ENCODE assay signal across 10 mouse cellular contexts in genomic region chr5:115509790-115510689, GRCm38 (mm10). TPM values are rescaled to one million over a fixed set of nuclear protein-coding genes. Genes with fewer than 3 reads are reported as not detected.
A peak's percentile ranks its signal among the peaks of the same experiment; 100 is the strongest.
DNase-seq lines count a peak whose midpoint lies in the region; ATAC-seq and TF ChIP-seq lines count a peak whose summit lies in the region.
"Had no signal": no experiment of that assay in that cellular context is flagged by ENCODE, and none has a peak within 500 bp of the region (broad histone marks: within the 10 kb centered on the region; RNA-seq: fewer than 3 reads in every experiment).

No protein-coding gene starts in this region.

- no peak for TF ChIP-seq CTCF in liver, postnatal 0 days (IDR thresholded peaks at IDR 0.05; ENCODE audit: low read depth)

- in situ Hi-C loops in ES-E14 (cut with MboI; ENCODE audit: low sequenced_read_pairs in 2 of 2, unreplicated experiment in 2 of 2), result no loop called here

- H3K4me2 ChIP-seq in heart, embryonic 14.5 days (ENCODE audit: low read length), result peak overlapping the region; percentile 90
- peak overlapping the region; percentile 95 for H3K4me2 ChIP-seq in liver, postnatal 0 days (ENCODE audit: low read depth, low read length)

- peak overlapping the region; percentile 5 to 22; a peak in 3 of 4 replicates for H3K4me3 ChIP-seq in ES-E14 (ENCODE audit: insufficient read depth in 1 of 2, low read depth in 1 of 2, low read length in 2 of 2, poor library complexity in 1 of 2, severe bottlenecking in 1 of 2)
- H3K4me3 ChIP-seq in heart, embryonic 14.5 days (ENCODE audit: control insufficient read depth in 1 of 2, insufficient read depth in 1 of 2, low read depth in 1 of 2, low read length in 2 of 2), result peak overlapping the region; percentile 96 to 98
- peak overlapping the region; percentile 79 for H3K4me3 ChIP-seq in liver, postnatal 0 days (ENCODE audit: low read depth, low read length)

- H3K4me1 ChIP-seq in ES-E14 (ENCODE audit: control insufficient read depth in 2 of 2, insufficient read depth in 2 of 2, low read length in 2 of 2, poor library complexity in 1 of 2), result peaks cover 11 to 26% of the 10 kb centered on the region in 2 experiments
- peaks cover 37 to 50% of the 10 kb centered on the region in 2 experiments for H3K4me1 ChIP-seq in heart, embryonic 14.5 days (ENCODE audit: control insufficient read depth in 2 of 2, insufficient read depth in 2 of 2, low read length in 2 of 2)
- H3K4me1 ChIP-seq in liver, postnatal 0 days (ENCODE audit: insufficient read depth), result peaks cover 55% of the 10 kb centered on the region

- peak; percentile 31; the same call in 1 of the 2 replicates for ATAC-seq in frontal cortex, adult (ENCODE audit: low TSS enrichment)
- no peak for ATAC-seq in heart, embryonic 14.5 days (ENCODE audit: insufficient number of reproducible peaks, insufficient read depth, low FRiP score, low read depth)
- ATAC-seq in liver, postnatal 0 days, result no peak

- DNase-seq in frontal cortex, postnatal 10 days (ENCODE audit: low spot score in 2 of 2), result no peak
- DNase-seq in ES-E14 (ENCODE audit: low read depth, low spot score) (no peak), MN1 (ENCODE audit: low spot score) (no peak)
- DNase-seq in liver, postnatal 0 days, result no peak
- DNase-seq in urinary bladder, postnatal 25 days (ENCODE audit: low spot score), result no peak
- DNase-seq in ovary, postnatal 10 days (ENCODE audit: low spot score), result no peak

- whole genome bisulfite sequencing in heart, embryonic 14.5 days, result 70% methylated on average over 15 of the region's 15 CpGs
- 47% methylated on average over 15 of the region's 15 CpGs for WGBS in liver, postnatal 0 days (ENCODE audit: insufficient replicate concordance)

- no peaks in the 10 kb centered on the region for H3K9me3 ChIP-seq in ES-E14 (ENCODE audit: control insufficient read depth, insufficient read depth, low read depth, low read length)
- H3K9me3 ChIP-seq in heart, embryonic 14.5 days (ENCODE audit: control insufficient read depth, low read length), result no peaks in the 10 kb centered on the region
- no peaks in the 10 kb centered on the region for H3K9me3 ChIP-seq in liver, postnatal 0 days (ENCODE audit: low read length)

- H3K27ac ChIP-seq in ES-E14 (ENCODE audit: insufficient read depth, low read depth, low read length, poor library complexity, severe bottlenecking), result no peak overlapping the region
- peak overlapping the region; percentile 59 to 73 for H3K27ac ChIP-seq in heart, embryonic 14.5 days (replicated peaks in 1 of 2; ENCODE audit: control insufficient read depth in 1 of 2, insufficient read depth in 1 of 2, low read depth in 2 of 2, low read length in 2 of 2)
- H3K27ac ChIP-seq in liver, postnatal 0 days (ENCODE audit: low read depth), result peak overlapping the region; percentile 76

- H3K9ac ChIP-seq in ES-E14 (ENCODE audit: insufficient read depth, low read depth, low read length, poor library complexity, severe bottlenecking), result peak overlapping the region; percentile 15
- peak overlapping the region; percentile 56 for H3K9ac ChIP-seq in heart, embryonic 14.5 days (ENCODE audit: low read length)
- peak overlapping the region; percentile 89 for H3K9ac ChIP-seq in liver, postnatal 0 days (replicated peaks)

- no peak for TF ChIP-seq EP300 in liver, postnatal 0 days (IDR thresholded peaks at IDR 0.05; ENCODE audit: low read depth)

- no peaks in the 10 kb centered on the region for H3K36me3 ChIP-seq in ES-E14 (ENCODE audit: control insufficient read depth, insufficient read depth, low read length, poor library complexity, severe bottlenecking)
- no peaks in the 10 kb centered on the region; the same call in 1 of the 2 replicates for H3K36me3 ChIP-seq in heart, embryonic 14.5 days (ENCODE audit: control insufficient read depth, insufficient read depth, low read length)
- H3K36me3 ChIP-seq in liver, postnatal 0 days (replicated peaks; ENCODE audit: insufficient read depth, low read length), result peaks cover 6% of the 10 kb centered on the region; the same call in 1 of the 2 replicates

- H3K27me3 ChIP-seq in heart, embryonic 14.5 days (ENCODE audit: control insufficient read depth, insufficient read depth, low read length), result no peaks in the 10 kb centered on the region
- no peaks in the 10 kb centered on the region for H3K27me3 ChIP-seq in liver, postnatal 0 days (ENCODE audit: insufficient read depth, low read length)

TF ChIP-seq in ES-E14, 5 proteins besides CTCF, POLR2A, EP300 and RAD21:
- TF ChIP-seq HCFC1 (IDR thresholded peaks at IDR 0.05; ENCODE audit: borderline replicate concordance, insufficient read depth, low read length) (no peak), ZNF384 (IDR thresholded peaks at IDR 0.05; ENCODE audit: low read depth, low read length) (no peak), CHD2 (IDR thresholded peaks at IDR 0.05; ENCODE audit: low read depth, low read length) (no peak), MAFK (IDR thresholded peaks at IDR 0.05; ENCODE audit: insufficient read depth, low read depth, low read length) (no peak), ZC3H11A (IDR thresholded peaks at IDR 0.05; ENCODE audit: borderline replicate concordance, low read depth, low read length) (no peak)

RNA-seq across cellular contexts. Expression of gene Pxn, which starts 3.6 kb away (rescaled TPM):
- total RNA-seq in ES-E14 (2012; rRNA removed), result 25.5 and 29.4 TPM in 2 replicates
- polyA plus RNA-seq in heart, embryonic 14.5 days (2014; fragmentation: Nextera tagmentation; extraction: Ambion mirVana), result 14.4 and 19.1 TPM in 2 replicates
- 14.9 and 16.3 TPM in 2 replicates for polyA plus RNA-seq in liver, postnatal 0 days (2015; fragmentation: Nextera tagmentation; extraction: Ambion mirVana)

RNA-seq across cellular contexts. Expression of gene Sirt4, which starts 25.5 kb away (rescaled TPM):
- total RNA-seq in ES-E14 (2012; rRNA removed), result 15.3 and 25.7 TPM in 2 replicates
- polyA plus RNA-seq in heart, embryonic 14.5 days (2014; fragmentation: Nextera tagmentation; extraction: Ambion mirVana), result 19.2 and 22.5 TPM in 2 replicates
- polyA plus RNA-seq in liver, postnatal 0 days (2015; fragmentation: Nextera tagmentation; extraction: Ambion mirVana), result 3.5 and 3.9 TPM in 2 replicates

RNA-seq across cellular contexts. Expression of gene Pla2g1b, which starts 44.0 kb away (rescaled TPM):
- 31.1 and 36.6 TPM in 2 replicates for total RNA-seq in ES-E14 (2012; rRNA removed)
- not detected in 2 replicates for polyA plus RNA-seq in heart, embryonic 14.5 days (2014; fragmentation: Nextera tagmentation; extraction: Ambion mirVana)
- polyA plus RNA-seq in liver, postnatal 0 days (2015; fragmentation: Nextera tagmentation; extraction: Ambion mirVana), result not detected in 2 replicates
- total RNA-seq: neutrophil, adult 5-6 weeks had no signal
- polyA plus RNA-seq: C2C12 had no signal

RNA-seq across cellular contexts. Expression of gene Rplp0, which starts 49.2 kb away (rescaled TPM):
- total RNA-seq in ES-E14 (2012; rRNA removed), result 2,284 and 2,327 TPM in 2 replicates
- 1,183 and 1,268 TPM in 2 replicates for polyA plus RNA-seq in heart, embryonic 14.5 days (2014; fragmentation: Nextera tagmentation; extraction: Ambion mirVana)
- polyA plus RNA-seq in liver, postnatal 0 days (2015; fragmentation: Nextera tagmentation; extraction: Ambion mirVana), result 793 and 822 TPM in 2 replicates

RNA-seq across cellular contexts. Expression of gene Gcn1l1, which starts 55.0 kb away (rescaled TPM):
- 112 and 163 TPM in 2 replicates for total RNA-seq in ES-E14 (2012; rRNA removed)
- polyA plus RNA-seq in heart, embryonic 14.5 days (2014; fragmentation: Nextera tagmentation; extraction: Ambion mirVana), result 25.2 and 26.3 TPM in 2 replicates
- 7.7 and 10.3 TPM in 2 replicates for polyA plus RNA-seq in liver, postnatal 0 days (2015; fragmentation: Nextera tagmentation; extraction: Ambion mirVana)

Comparison
In these comparisons a context has a peak if more than half of its experiments do, and no peak if none do; other contexts are left out.
1. H3K4me3 ChIP-seq: peak in every context shown above with its lines; median percentile 97 in heart, embryonic 14.5 days; 79 in liver, postnatal 0 days; 14 in ES-E14.
2. H3K9ac ChIP-seq: peak in every context shown above with its lines; median percentile 89 in liver, postnatal 0 days; 56 in heart, embryonic 14.5 days; 15 in ES-E14.